Mouse (Mus musculus) stomach, embryonic 15.5 days (tissue): ENCODE measurements around the gene B3gnt2. TPM values are rescaled to one million over a fixed set of nuclear protein-coding genes. Genes with fewer than 3 reads are reported as not detected.

Source experiments
- ATAC-seq: fragments of 200-750 bp; cut with Nextera tagmentation; 2 replicates; pipeline ENCODE4 v1.8.0; 2017; ENCODE audit warnings: low read depth, moderate number of reproducible peaks, moderate TSS enrichment; ENCODE audit not compliant: insufficient read depth, low FRiP score
- H3K27ac ChIP-seq: fragments of 300-500 bp; sonication (generic); 2 replicates; pipeline ENCODE4 v1.5.1; 2015; ENCODE audit warnings: mild to moderate bottlenecking, inconsistent platforms
- H3K27me3 ChIP-seq: fragments of 300-500 bp; sonication (generic); replicated peaks from 2 replicates; pipeline ENCODE4 v1.6.1; 2015; ENCODE audit warnings: inconsistent platforms
- H3K36me3 ChIP-seq: fragments of 300-500 bp; sonication (generic); 2 replicates; pipeline ENCODE4 v1.6.1; 2015; ENCODE audit warnings: inconsistent platforms
- H3K4me1 ChIP-seq: fragments of 300-500 bp; sonication (generic); 2 replicates; pipeline ENCODE4 v1.6.1; 2015; ENCODE audit warnings: inconsistent platforms
- H3K4me2 ChIP-seq: fragments of 300-500 bp; sonication (generic); 2 replicates; pipeline ENCODE4 v1.6.1; 2015; ENCODE audit warnings: mild to moderate bottlenecking, inconsistent platforms
- H3K4me3 ChIP-seq: fragments of 300-500 bp; sonication (generic); replicated peaks from 2 replicates; pipeline ENCODE4 v1.5.1; 2015; ENCODE audit warnings: inconsistent platforms
- H3K9ac ChIP-seq: fragments of 300-500 bp; sonication (generic); 2 replicates; pipeline ENCODE4 v1.6.1; 2015; ENCODE audit warnings: inconsistent platforms
- H3K9me3 ChIP-seq: fragments of 300-500 bp; sonication (generic); 2 replicates; pipeline ENCODE4 v1.6.1; 2016; ENCODE audit warnings: inconsistent platforms
- WGBS: fragments of 180-500 bp; shearing (Covaris S2); methylation state at CpG from one replicate; pipeline ENCODE4 v1.1.7; 2015; 5-methylcytosine and 5-hydroxymethylcytosine counted together
- polyA plus RNA-seq: library from polyadenylated mRNA; unstranded; fragments of >200 nt; fragmentation: Nextera tagmentation; extraction: Ambion mirVana; gene quantifications from 2 replicates; pipeline ENCODE4 v1.2.1, GENCODE M21; 2015

Gene B3gnt2
- polyA plus RNA-seq, 1 experiment from 2014 or later = 13.6 TPM

DNA sequence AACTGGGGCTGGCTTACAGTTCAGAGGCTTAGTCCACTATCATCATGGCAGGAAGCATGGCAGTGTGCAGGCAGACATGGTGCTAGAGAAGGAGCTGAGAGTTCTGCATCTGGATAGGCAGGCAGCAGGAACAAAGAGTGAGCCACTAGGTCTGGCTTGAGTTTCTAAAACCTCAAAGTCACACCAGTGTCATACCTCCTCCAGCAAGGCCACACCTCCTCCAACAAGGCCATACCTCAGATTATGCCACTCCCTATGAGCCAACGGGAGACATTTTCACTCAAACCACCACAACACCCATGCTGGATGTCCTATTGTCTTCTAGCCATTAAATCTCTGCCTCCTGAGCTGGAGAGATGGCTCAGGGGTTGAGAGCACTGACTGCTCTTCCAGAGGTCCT, 55.6 kb downstream of the B3gnt2 start:
- H3K9ac ChIP-seq = no peak overlapping the region
- H3K9me3 ChIP-seq = no peaks in the 10 kb centered on the region
- H3K4me2 ChIP-seq = no peak overlapping the region
- H3K27ac ChIP-seq = no peak overlapping the region
- peaks cover 3% of the 10 kb centered on the region; the same call in 1 of the 2 replicates for H3K4me1 ChIP-seq
- no peaks in the 10 kb centered on the region for H3K27me3 ChIP-seq
- WGBS = 70% methylated on average over 1 of the region's 1 CpGs
- no peaks in the 10 kb centered on the region for H3K36me3 ChIP-seq
- no peak overlapping the region for H3K4me3 ChIP-seq
- ATAC-seq = no peak

- 17% methylated on average over 9 of the region's 9 CpGs for WGBS
- no peak overlapping the region for H3K4me3 ChIP-seq
Observed at GRCm38 (mm10) chr11:22799987-22800424, 60.8 kb downstream of the B3gnt2 start.

DNA sequence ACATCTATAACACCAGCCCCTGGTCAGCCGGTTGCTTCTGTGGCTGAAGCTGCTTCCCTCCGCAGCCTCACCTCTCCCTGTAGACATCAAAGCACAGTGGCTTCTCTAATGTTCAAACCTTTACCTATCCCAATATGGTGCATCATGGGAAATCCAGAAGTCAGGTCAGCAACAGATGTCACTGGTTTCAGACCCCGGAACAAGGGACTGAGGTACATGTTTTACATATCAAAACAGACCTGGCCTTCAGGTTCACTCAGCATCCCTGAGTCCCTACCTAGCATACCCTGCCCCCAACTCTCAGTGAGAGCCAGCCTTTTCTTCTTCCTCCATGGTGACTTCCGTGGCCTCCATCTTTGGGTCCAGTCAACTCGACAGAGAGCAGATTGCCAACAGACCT, 61.8 kb downstream of the B3gnt2 start:
- Histone ChIP-seq H3K27me3 (no peaks in the 10 kb centered on the region), H3K4me2 (no peak overlapping the region), H3K36me3 (no peaks in the 10 kb centered on the region), H3K4me1 (peaks cover 9% of the 10 kb centered on the region), H3K9ac (no peak overlapping the region), H3K9me3 (no peaks in the 10 kb centered on the region), H3K27ac (no peak overlapping the region), H3K4me3 (no peak overlapping the region)
- no peak for ATAC-seq
- 67% methylated on average over 5 of the region's 5 CpGs for WGBS

More at GRCm38 (mm10) chr11:22799987-22800424, 60.8 kb downstream of the B3gnt2 start:
- Histone ChIP-seq H3K4me1 (peaks cover 9% of the 10 kb centered on the region), H3K9ac (no peak overlapping the region), H3K27ac (peak overlapping the region; percentile 65), H3K4me2 (peak overlapping the region; percentile 41), H3K27me3 (no peaks in the 10 kb centered on the region), H3K9me3 (no peaks in the 10 kb centered on the region), H3K36me3 (no peaks in the 10 kb centered on the region)
- ATAC-seq = peak; percentile 85

- no peak overlapping the region for H3K9ac ChIP-seq
- no peaks in the 10 kb centered on the region for H3K9me3 ChIP-seq
- H3K4me1 ChIP-seq = peaks cover 2% of the 10 kb centered on the region
- no peak overlapping the region for H3K27ac ChIP-seq
- no peak for ATAC-seq
- no peaks in the 10 kb centered on the region for H3K36me3 ChIP-seq
- H3K4me3 ChIP-seq = no peak overlapping the region
- no peaks in the 10 kb centered on the region for H3K27me3 ChIP-seq
- no peak overlapping the region for H3K4me2 ChIP-seq
- WGBS = 85% methylated on average over 1 of the region's 1 CpGs
Observed at GRCm38 (mm10) chr11:22794734-22795133, 66.0 kb downstream of the B3gnt2 start.

DNA sequence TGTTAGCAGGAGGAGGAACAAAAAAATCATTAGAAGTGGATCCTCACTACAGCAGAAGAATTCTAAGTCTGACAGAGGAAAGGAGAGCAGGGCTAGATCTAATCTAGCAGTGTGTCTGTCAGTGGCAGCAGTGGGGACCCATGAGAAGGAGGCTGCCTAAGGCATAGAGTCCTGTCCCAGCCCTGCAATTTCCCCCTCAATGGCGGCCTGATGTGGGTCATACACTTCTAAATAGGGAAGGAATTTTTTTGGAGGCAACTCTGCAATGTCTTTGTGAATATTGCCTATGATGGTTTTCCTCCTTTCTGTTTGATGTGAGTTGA, 66.9 kb downstream of the B3gnt2 start:
- WGBS = 80% methylated on average over 1 of the region's 1 CpGs
- ATAC-seq = no peak

GRCm38 (mm10) chr11:22793176-22793880, 67.4 kb downstream of the B3gnt2 start:
- Histone ChIP-seq H3K36me3 (no peaks in the 10 kb centered on the region), H3K9me3 (no peaks in the 10 kb centered on the region), H3K27ac (no peak overlapping the region), H3K4me1 (no peaks in the 10 kb centered on the region), H3K9ac (no peak overlapping the region), H3K4me3 (no peak overlapping the region), H3K4me2 (no peak overlapping the region), H3K27me3 (no peaks in the 10 kb centered on the region)
- peak; percentile 65; the same call in 1 of the 2 replicates for ATAC-seq
- WGBS = 84% methylated on average over 3 of the region's 3 CpGs

More for the DNA sequence above, 66.9 kb downstream of the B3gnt2 start:
- Histone ChIP-seq H3K9ac (no peak overlapping the region), H3K4me2 (no peak overlapping the region), H3K4me1 (no peaks in the 10 kb centered on the region), H3K9me3 (no peaks in the 10 kb centered on the region), H3K27ac (no peak overlapping the region), H3K4me3 (no peak overlapping the region), H3K36me3 (no peaks in the 10 kb centered on the region), H3K27me3 (no peaks in the 10 kb centered on the region)

- no peak overlapping the region for H3K27ac ChIP-seq
- H3K4me2 ChIP-seq = no peak overlapping the region
- no peak for ATAC-seq
- H3K4me1 ChIP-seq = no peaks in the 10 kb centered on the region
- no peak overlapping the region for H3K4me3 ChIP-seq
- H3K27me3 ChIP-seq = no peaks in the 10 kb centered on the region
- no peak overlapping the region for H3K9ac ChIP-seq
- no peaks in the 10 kb centered on the region for H3K36me3 ChIP-seq
- H3K9me3 ChIP-seq = no peaks in the 10 kb centered on the region
- 91% methylated on average over 1 of the region's 1 CpGs for WGBS
Observed at GRCm38 (mm10) chr11:22792149-22792548, 68.6 kb downstream of the B3gnt2 start.

GRCm38 (mm10) chr11:22791726-22792125, 69.0 kb downstream of the B3gnt2 start:
- Histone ChIP-seq H3K36me3 (no peaks in the 10 kb centered on the region), H3K27me3 (no peaks in the 10 kb centered on the region), H3K4me1 (no peaks in the 10 kb centered on the region), H3K4me3 (no peak overlapping the region), H3K9ac (no peak overlapping the region), H3K9me3 (no peaks in the 10 kb centered on the region), H3K4me2 (no peak overlapping the region), H3K27ac (no peak overlapping the region)
- 80% methylated on average over 5 of the region's 5 CpGs for WGBS
- ATAC-seq = no peak

- no peak overlapping the region for H3K27ac ChIP-seq
- H3K9ac ChIP-seq = no peak overlapping the region
- ATAC-seq = no peak
- no peaks in the 10 kb centered on the region for H3K9me3 ChIP-seq
- 0 out of 2 replicates have a peak, but pooled peaks cover 4% of the 10 kb centered on the region for H3K4me1 ChIP-seq
- H3K4me2 ChIP-seq = no peak overlapping the region
- no peaks in the 10 kb centered on the region for H3K27me3 ChIP-seq
- no peak overlapping the region for H3K4me3 ChIP-seq
- no peaks in the 10 kb centered on the region for H3K36me3 ChIP-seq
- 88% methylated on average over 2 of the region's 2 CpGs for WGBS
Observed at GRCm38 (mm10) chr11:22787833-22788232, 72.9 kb downstream of the B3gnt2 start.

DNA sequence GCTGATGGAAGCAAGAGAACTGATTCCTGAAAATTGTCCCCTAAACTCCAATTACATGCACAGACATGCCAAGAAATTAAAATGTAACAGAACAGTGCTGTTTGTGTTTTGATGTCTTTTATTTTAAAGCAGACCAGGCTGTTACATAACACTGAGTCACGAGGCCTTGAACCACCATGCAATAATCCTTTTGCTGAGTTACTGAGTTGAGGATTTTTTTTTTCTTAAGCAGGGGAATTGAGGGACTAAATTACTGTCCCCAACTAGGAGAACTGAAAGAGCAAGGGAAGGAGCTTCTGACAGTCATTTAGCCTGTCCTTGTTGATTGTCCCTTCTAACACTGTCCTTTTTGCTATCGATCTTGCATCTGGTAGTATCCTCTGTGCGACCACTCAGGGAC, 76.3 kb downstream of the B3gnt2 start:
- ATAC-seq = no peak
- Histone ChIP-seq H3K4me3 (no peak overlapping the region), H3K4me1 (0 out of 2 replicates have a peak, but pooled peaks cover 4% of the 10 kb centered on the region), H3K27me3 (no peaks in the 10 kb centered on the region), H3K9ac (no peak overlapping the region), H3K9me3 (no peaks in the 10 kb centered on the region), H3K4me2 (no peak overlapping the region), H3K36me3 (no peaks in the 10 kb centered on the region), H3K27ac (no peak overlapping the region)
- WGBS = 86% methylated on average over 3 of the region's 3 CpGs

DNA sequence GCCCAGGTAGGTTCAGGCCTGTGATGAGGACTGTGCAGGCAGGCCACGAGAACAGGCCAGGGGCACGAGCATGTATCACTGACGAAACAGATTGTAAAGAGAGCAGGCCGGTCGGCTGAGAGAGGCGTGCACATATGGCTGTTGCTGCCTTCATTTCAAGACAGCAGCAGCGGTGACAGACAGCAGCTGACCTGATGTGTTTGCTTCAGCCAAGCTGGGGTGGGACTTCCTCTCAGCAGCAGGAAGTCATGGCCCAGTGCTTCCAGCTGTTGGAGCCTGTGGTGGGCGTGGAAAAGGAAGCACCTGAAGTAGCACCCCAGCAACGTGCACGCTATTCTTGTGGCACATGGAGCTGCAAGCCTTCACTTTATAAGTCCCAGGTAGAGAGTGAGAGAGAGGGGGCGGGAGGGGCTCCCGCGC, 78.0 kb downstream of the B3gnt2 start:
- Histone ChIP-seq H3K27ac (peak overlapping the region; percentile 35; the same call in 1 of the 2 replicates), H3K4me1 (0 out of 2 replicates have a peak, but pooled peaks cover 4% of the 10 kb centered on the region), H3K4me2 (peak overlapping the region; percentile 27; the same call in 1 of the 2 replicates), H3K9me3 (no peaks in the 10 kb centered on the region), H3K4me3 (no peak overlapping the region), H3K36me3 (no peaks in the 10 kb centered on the region), H3K9ac (no peak overlapping the region), H3K27me3 (no peaks in the 10 kb centered on the region)
- ATAC-seq = peak; percentile 59; the same call in 1 of the 2 replicates
- WGBS = 44% methylated on average over 13 of the region's 13 CpGs

- Histone ChIP-seq H3K4me1 (0 out of 2 replicates have a peak, but pooled peaks cover 4% of the 10 kb centered on the region), H3K36me3 (no peaks in the 10 kb centered on the region), H3K27me3 (no peaks in the 10 kb centered on the region), H3K27ac (no peak overlapping the region), H3K4me3 (no peak overlapping the region), H3K9me3 (no peaks in the 10 kb centered on the region), H3K9ac (no peak overlapping the region), H3K4me2 (no peak overlapping the region)
- no peak for ATAC-seq
Observed at GRCm38 (mm10) chr11:22781190-22781589, 79.6 kb downstream of the B3gnt2 start.
